Mouse (Mus musculus): ENCODE results near the gene Adamtsl4. TPM values are rescaled to one million over a fixed set of nuclear protein-coding genes. Genes with fewer than 3 reads are reported as not detected.

Adamtsl4 gene
- polyA plus RNA-seq, 1 experiment, result 5.2 TPM

GRCm38 (mm10) chr3:95635636-95636035, 52.1 kb downstream of the Adamtsl4 start:
- Histone ChIP-seq H3K4me1 (ENCODE audit: control insufficient read depth, insufficient read depth, low read length) (peaks cover 7% of the 10 kb centered on the region; the same call in 1 of the 2 replicates), H3K4me3 (ENCODE audit: insufficient read depth, low read depth, low read length) (no peak overlapping the region), H3K36me3 (ENCODE audit: control insufficient read depth, insufficient read depth, low read length) (peaks cover 1% of the 10 kb centered on the region; the same call in 1 of the 2 replicates), H3K27me3 (replicated peaks; ENCODE audit: control insufficient read depth, insufficient read depth, low read length) (no peaks in the 10 kb centered on the region), H3K27ac (ENCODE audit: insufficient read depth, low read depth, low read length) (peak overlapping the region; percentile 90)
- no peak for TF ChIP-seq POLR2A (IDR thresholded peaks at IDR 0.05; ENCODE audit: low read depth, low read length)
- no peak for TF ChIP-seq CTCF (conservative IDR thresholded peaks at IDR 0.05; ENCODE audit: insufficient read depth, insufficient read length, low read depth, low read length)
- DNase-seq, result peak; percentile 39
- WGBS, result 52% methylated on average over 4 of the region's 4 CpGs

GRCm38 (mm10) chr3:95632648-95633588, 54.8 kb downstream of the Adamtsl4 start:
- Histone ChIP-seq H3K4me1 (ENCODE audit: control insufficient read depth, insufficient read depth, low read length) (peaks cover 7% of the 10 kb centered on the region; the same call in 1 of the 2 replicates), H3K4me3 (ENCODE audit: insufficient read depth, low read depth, low read length) (no peak overlapping the region), H3K36me3 (ENCODE audit: control insufficient read depth, insufficient read depth, low read length) (peaks cover 6% of the 10 kb centered on the region), H3K27me3 (replicated peaks; ENCODE audit: control insufficient read depth, insufficient read depth, low read length) (no peaks in the 10 kb centered on the region), H3K27ac (ENCODE audit: insufficient read depth, low read depth, low read length) (peak overlapping the region; percentile 20; the same call in 1 of the 2 replicates)
- peak; percentile 31 for DNase-seq
- 56% methylated on average over 12 of the region's 12 CpGs for WGBS
- TF ChIP-seq CTCF (conservative IDR thresholded peaks at IDR 0.05; ENCODE audit: insufficient read depth, insufficient read length, low read depth, low read length) (peak; percentile 43), POLR2A (IDR thresholded peaks at IDR 0.05; ENCODE audit: low read depth, low read length) (no peak)

- Histone ChIP-seq H3K4me1 (ENCODE audit: control insufficient read depth, insufficient read depth, low read length) (peaks cover 7% of the 10 kb centered on the region; the same call in 1 of the 2 replicates), H3K36me3 (ENCODE audit: control insufficient read depth, insufficient read depth, low read length) (peaks cover 6% of the 10 kb centered on the region), H3K27me3 (replicated peaks; ENCODE audit: control insufficient read depth, insufficient read depth, low read length) (no peaks in the 10 kb centered on the region), H3K4me3 (ENCODE audit: insufficient read depth, low read depth, low read length) (no peak overlapping the region), H3K27ac (ENCODE audit: insufficient read depth, low read depth, low read length) (no peak overlapping the region)
- 57% methylated on average over 6 of the region's 6 CpGs for WGBS
- DNase-seq, result no peak
- no peak for TF ChIP-seq POLR2A (IDR thresholded peaks at IDR 0.05; ENCODE audit: low read depth, low read length)
- no peak for TF ChIP-seq CTCF (conservative IDR thresholded peaks at IDR 0.05; ENCODE audit: insufficient read depth, insufficient read length, low read depth, low read length)
Measured at GRCm38 (mm10) chr3:95631304-95631703, 56.4 kb downstream of the Adamtsl4 start.

GRCm38 (mm10) chr3:95630856-95631255, 56.9 kb downstream of the Adamtsl4 start:
- H3K27me3 ChIP-seq (replicated peaks; ENCODE audit: control insufficient read depth, insufficient read depth, low read length), result no peaks in the 10 kb centered on the region
- TF ChIP-seq CTCF (conservative IDR thresholded peaks at IDR 0.05; ENCODE audit: insufficient read depth, insufficient read length, low read depth, low read length) (no peak), POLR2A (IDR thresholded peaks at IDR 0.05; ENCODE audit: low read depth, low read length) (no peak)
- H3K4me1 ChIP-seq (ENCODE audit: control insufficient read depth, insufficient read depth, low read length), result peaks cover 4% of the 10 kb centered on the region; the same call in 1 of the 2 replicates
- DNase-seq, result no peak
- 63% methylated on average over 3 of the region's 3 CpGs for WGBS
- peaks cover 6% of the 10 kb centered on the region for H3K36me3 ChIP-seq (ENCODE audit: control insufficient read depth, insufficient read depth, low read length)
- H3K4me3 ChIP-seq (ENCODE audit: insufficient read depth, low read depth, low read length), result no peak overlapping the region
- H3K27ac ChIP-seq (ENCODE audit: insufficient read depth, low read depth, low read length), result no peak overlapping the region

- no peak overlapping the region for H3K4me3 ChIP-seq (ENCODE audit: insufficient read depth, low read depth, low read length)
- DNase-seq, result no peak
- no peak for TF ChIP-seq CTCF (conservative IDR thresholded peaks at IDR 0.05; ENCODE audit: insufficient read depth, insufficient read length, low read depth, low read length)
- peaks cover 6% of the 10 kb centered on the region for H3K36me3 ChIP-seq (ENCODE audit: control insufficient read depth, insufficient read depth, low read length)
- no peaks in the 10 kb centered on the region for H3K27me3 ChIP-seq (replicated peaks; ENCODE audit: control insufficient read depth, insufficient read depth, low read length)
- no peak overlapping the region for H3K27ac ChIP-seq (ENCODE audit: insufficient read depth, low read depth, low read length)
- WGBS, result 68% methylated on average over 4 of the region's 4 CpGs
- peaks cover 3% of the 10 kb centered on the region; the same call in 1 of the 2 replicates for H3K4me1 ChIP-seq (ENCODE audit: control insufficient read depth, insufficient read depth, low read length)
Measured at GRCm38 (mm10) chr3:95629755-95630154, 58.0 kb downstream of the Adamtsl4 start.

- 65% methylated on average over 5 of the region's 5 CpGs for WGBS
- peaks cover 3% of the 10 kb centered on the region; the same call in 1 of the 2 replicates for H3K4me1 ChIP-seq (ENCODE audit: control insufficient read depth, insufficient read depth, low read length)
- H3K27ac ChIP-seq (ENCODE audit: insufficient read depth, low read depth, low read length), result no peak overlapping the region
- H3K4me3 ChIP-seq (ENCODE audit: insufficient read depth, low read depth, low read length), result no peak overlapping the region
- peaks cover 4% of the 10 kb centered on the region for H3K36me3 ChIP-seq (ENCODE audit: control insufficient read depth, insufficient read depth, low read length)
- DNase-seq, result no peak
- H3K27me3 ChIP-seq (replicated peaks; ENCODE audit: control insufficient read depth, insufficient read depth, low read length), result no peaks in the 10 kb centered on the region
- no peak for TF ChIP-seq CTCF (conservative IDR thresholded peaks at IDR 0.05; ENCODE audit: insufficient read depth, insufficient read length, low read depth, low read length)
- TF ChIP-seq POLR2A (IDR thresholded peaks at IDR 0.05; ENCODE audit: low read depth, low read length), result no peak
Measured at GRCm38 (mm10) chr3:95627763-95628162, 60.0 kb downstream of the Adamtsl4 start.

Other genes with a start within 250 kb of the Adamtsl4 start
- 6.5 and 8.2 TPM in 2 replicates for gene Ctsk, start 188.7 kb downstream of the Adamtsl4 start, polyA plus RNA-seq (2012; rRNA removed)
- 8.2 and 18.1 TPM in 2 replicates for gene Ctss, start 161.1 kb downstream of the Adamtsl4 start, polyA plus RNA-seq (2012; rRNA removed)
- not detected in 2 replicates for gene Hormad1, start 128.2 kb downstream of the Adamtsl4 start, polyA plus RNA-seq (2012; rRNA removed)
- gene Golph3l, start 99.0 kb downstream of the Adamtsl4 start, polyA plus RNA-seq (2012; rRNA removed), result 7.6 and 10.4 TPM in 2 replicates
- 9.9 and 13.2 TPM in 2 replicates for gene Ensa, start 62.9 kb downstream of the Adamtsl4 start, polyA plus RNA-seq (2012; rRNA removed)
- gene Mcl1, start 29.1 kb downstream of the Adamtsl4 start, polyA plus RNA-seq (2012; rRNA removed), result 31.9 and 43.0 TPM in 2 replicates
- 494 and 636 TPM in 2 replicates for gene Ecm1, start 51.7 kb upstream of the Adamtsl4 start, polyA plus RNA-seq (2012; rRNA removed)
- gene Tars2, start 72.3 kb upstream of the Adamtsl4 start, polyA plus RNA-seq (2012; rRNA removed), result 28.2 and 29.3 TPM in 2 replicates
- 12.6 and 13.9 TPM in 2 replicates for gene Rprd2, start 130.9 kb upstream of the Adamtsl4 start, polyA plus RNA-seq (2012; rRNA removed)
- gene Prpf3, start 168.0 kb upstream of the Adamtsl4 start, polyA plus RNA-seq (2012; rRNA removed), result 12.4 and 14.6 TPM in 2 replicates
- gene Mrps21, start 183.6 kb upstream of the Adamtsl4 start, polyA plus RNA-seq (2012; rRNA removed), result 172 and 274 TPM in 2 replicates
- 5.1 and 6.0 TPM in 2 replicates for gene Ciart, start 194.3 kb upstream of the Adamtsl4 start, polyA plus RNA-seq (2012; rRNA removed)
- 5.7 and 8.1 TPM in 2 replicates for gene BC028528, start 204.1 kb upstream of the Adamtsl4 start, polyA plus RNA-seq (2012; rRNA removed)
- 177 and 182 TPM in 2 replicates for gene Aph1a, start 206.1 kb upstream of the Adamtsl4 start, polyA plus RNA-seq (2012; rRNA removed)
- 206 TPM in 2 replicates for gene Car14, start 216.8 kb upstream of the Adamtsl4 start, polyA plus RNA-seq (2012; rRNA removed)
- 13.0 and 18.5 TPM in 2 replicates for gene Anp32e, start 241.3 kb upstream of the Adamtsl4 start, polyA plus RNA-seq (2012; rRNA removed)